Mouse (Mus musculus) NIH3T3 (cell line): ENCODE data around the gene Atp23.
"Not testable (repeated sequence)": the region's sequence is repeated elsewhere in the genome, so short reads cannot be mapped to it uniquely, and the experiment has no call there.

Source experiments
- DNase-seq: peaks from one replicate; pipeline ENCODE4 v3.0.0-alpha.2; 2012; ENCODE audit warnings: low read depth

Gene Atp23

GRCm38 (mm10) chr10:126826216-126826615 is 74.9 kb downstream of the Atp23 start:
- not testable (repeated sequence) for DNase-seq

- no peak for DNase-seq
Observed at GRCm38 (mm10) chr10:126822418-126822817, 78.7 kb downstream of the Atp23 start.
